Mouse (Mus musculus) gastrocnemius, adult 18-20 months (tissue): ENCODE data around the gene Shmt1. TPM values are rescaled to one million over a fixed set of nuclear protein-coding genes. Genes with fewer than 3 reads are reported as not detected.

Experiments
- total RNA-seq, 2 experiments: library from RNA; stranded (reverse); gene quantifications; 2 replicates each; pipeline ENCODE4 v1.2.3; 2021

Gene Shmt1
- total RNA-seq, 2 experiments from 2014 or later, result 10.6 to 13.9 TPM

Other genes with a start within 250 kb of the Shmt1 start
- 1 to 10 TPM; 8.9 to 9.2 TPM for gene Llgl1, start 112.0 kb downstream of the Shmt1 start, total RNA-seq
- gene Flii, start 84.5 kb downstream of the Shmt1 start, total RNA-seq, result 100 to 1,000 TPM; 108 to 113 TPM
- gene Mief2, start 83.3 kb downstream of the Shmt1 start, total RNA-seq, result 10 to 100 TPM; 75.2 to 94.4 TPM
- 1 to 10 TPM; 3.7 to 5.0 TPM for gene Top3a, start 34.4 kb downstream of the Shmt1 start, total RNA-seq
- 10 to 100 TPM; 18.4 to 18.5 TPM for gene Smcr8, start 34.2 kb downstream of the Shmt1 start, total RNA-seq
- gene Dhrs7b, start 18.9 kb upstream of the Shmt1 start, total RNA-seq, result 10 to 100 TPM; 21.0 to 21.5 TPM
- gene Tmem11, start 67.6 kb upstream of the Shmt1 start, total RNA-seq, result 10 to 100 TPM; 41.0 to 42.9 TPM
- gene Natd1, start 103.0 kb upstream of the Shmt1 start, total RNA-seq, result 10 to 100 TPM in 1 of 2 experiments, 1 to 10 TPM in 1; 8.2 to 10.3 TPM
- gene Map2k3, start 120.3 kb upstream of the Shmt1 start, total RNA-seq, result 100 to 1,000 TPM; 105 to 173 TPM
- gene Kcnj12, start 210.8 kb upstream of the Shmt1 start, total RNA-seq, result 10 to 100 TPM; 48.6 to 67.1 TPM